Mouse (Mus musculus) inflammation-experienced regulatory T-cells, adult 6 months (primary cell): ENCODE results near the gene Gm17124. TPM values are rescaled to one million over a fixed set of nuclear protein-coding genes. Genes with fewer than 3 reads are reported as not detected.
"Not testable (repeated sequence)": the region's sequence is repeated elsewhere in the genome, so short reads cannot be mapped to it uniquely, and the experiment has no call there.

Source experiments
- ATAC-seq: one replicate; pipeline ENCODE4 v1.8.0; 2017
- polyA plus RNA-seq, 3 experiments: library from polyadenylated mRNA; unstranded; fragments of 100-300 nt; shearing (Covaris generic); gene quantifications; one replicate each; pipeline ENCODE4 v1.2.1; 2017

Gm17124 gene
- not detected for polyA plus RNA-seq

DNA sequence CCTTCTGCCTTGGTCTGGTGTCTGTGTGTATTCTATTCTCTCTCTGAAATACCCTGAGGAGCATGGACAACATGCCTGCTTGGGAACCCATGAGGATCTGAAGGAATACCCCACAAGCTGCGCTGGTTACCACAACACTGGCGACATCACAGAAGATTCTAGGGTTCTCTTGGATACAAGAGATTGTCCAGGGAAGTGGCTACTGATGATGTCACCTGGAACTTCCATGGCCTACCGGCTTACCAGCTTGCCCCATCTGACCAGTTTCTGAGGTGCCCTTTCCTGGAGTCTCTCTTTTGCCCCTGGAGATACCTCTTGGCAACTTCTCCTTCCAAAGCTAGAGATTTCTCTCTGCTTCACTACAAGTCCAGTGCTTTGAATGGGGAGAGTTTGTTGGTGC lies at the start of gene Gm17124:
Gm17124 (minus strand) TSS at position 101 of the 400 bp plus-strand sequence.
- ATAC-seq, result not testable (repeated sequence)

DNA sequence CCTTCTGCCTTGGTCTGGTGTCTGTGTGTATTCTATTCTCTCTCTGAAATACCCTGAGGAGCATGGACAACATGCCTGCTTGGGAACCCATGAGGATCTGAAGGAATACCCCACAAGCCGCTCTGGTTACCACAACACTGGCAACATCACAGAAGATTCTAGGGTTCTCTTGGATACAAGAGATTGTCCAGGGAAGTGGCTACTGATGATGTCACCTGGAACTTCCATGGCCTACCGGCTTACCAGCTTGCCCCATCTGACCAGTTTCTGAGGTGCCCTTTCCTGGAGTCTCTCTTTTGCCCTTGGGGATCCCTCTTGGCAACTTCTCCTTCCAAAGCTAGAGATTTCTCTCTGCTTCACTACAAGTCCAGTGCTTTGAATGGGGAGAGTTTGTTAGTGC lies 42.1 kb upstream of the Gm17124 start, which contains the start of gene Gm3633:
Gm3633 (minus strand) TSS at position 101 of the 400 bp plus-strand sequence.
- ATAC-seq, result not testable (repeated sequence)

Other genes starting within 250 kb of the Gm17124 start
- not detected for gene Gm8005, start 160.2 kb downstream of the Gm17124 start, polyA plus RNA-seq
- not detected for gene Gm8011, start 136.0 kb downstream of the Gm17124 start, polyA plus RNA-seq
- not detected for gene Gm8020, start 97.5 kb downstream of the Gm17124 start, polyA plus RNA-seq
- not detected for gene Gm8024, start 75.6 kb downstream of the Gm17124 start, polyA plus RNA-seq
- gene Gm3633, start 42.0 kb upstream of the Gm17124 start, polyA plus RNA-seq, result not detected
- gene Gm10378, start 56.1 kb upstream of the Gm17124 start, polyA plus RNA-seq, result not detected
- not detected for gene Gm3015, start 168.9 kb upstream of the Gm17124 start, polyA plus RNA-seq
- not detected for gene Gm10377, start 198.1 kb upstream of the Gm17124 start, polyA plus RNA-seq